Mouse (Mus musculus) G1E (cell line): ENCODE results near the gene Sh3bgr.

Source experiments
- CTCF ChIP-seq: IDR thresholded peaks from 2 replicates; pipeline ENCODE4 v1.5.1; 2012; ENCODE audit warnings: low read depth, low read length, inconsistent platforms, mixed read lengths
- GATA1 ChIP-seq: IDR thresholded peaks from 2 replicates; pipeline ENCODE4 v1.6.1; 2012; ENCODE audit warnings: borderline replicate concordance, low read length, inconsistent platforms, mixed read lengths
- GATA2 ChIP-seq: IDR thresholded peaks from 2 replicates; pipeline ENCODE4 v1.6.1; 2012; ENCODE audit warnings: low read depth, low read length, inconsistent platforms, borderline replicate concordance
- POLR2AphosphoS5 ChIP-seq: IDR thresholded peaks from 2 replicates; pipeline ENCODE4 v1.6.1; 2012; ENCODE audit warnings: low read depth, low read length, inconsistent platforms; ENCODE audit not compliant: insufficient replicate concordance

GRCm38 (mm10) chr16:96161336-96161735 is 38.9 kb upstream of the Sh3bgr start:
- no peak for TF ChIP-seq CTCF
- no peak for TF ChIP-seq POLR2AphosphoS5
- no peak for TF ChIP-seq GATA2
- no peak for TF ChIP-seq GATA1
